Mouse (Mus musculus): ENCODE data around the gene Pnpo.
A peak's percentile ranks its signal among the peaks of the same experiment; 100 is the strongest.

Pnpo gene

DNA sequence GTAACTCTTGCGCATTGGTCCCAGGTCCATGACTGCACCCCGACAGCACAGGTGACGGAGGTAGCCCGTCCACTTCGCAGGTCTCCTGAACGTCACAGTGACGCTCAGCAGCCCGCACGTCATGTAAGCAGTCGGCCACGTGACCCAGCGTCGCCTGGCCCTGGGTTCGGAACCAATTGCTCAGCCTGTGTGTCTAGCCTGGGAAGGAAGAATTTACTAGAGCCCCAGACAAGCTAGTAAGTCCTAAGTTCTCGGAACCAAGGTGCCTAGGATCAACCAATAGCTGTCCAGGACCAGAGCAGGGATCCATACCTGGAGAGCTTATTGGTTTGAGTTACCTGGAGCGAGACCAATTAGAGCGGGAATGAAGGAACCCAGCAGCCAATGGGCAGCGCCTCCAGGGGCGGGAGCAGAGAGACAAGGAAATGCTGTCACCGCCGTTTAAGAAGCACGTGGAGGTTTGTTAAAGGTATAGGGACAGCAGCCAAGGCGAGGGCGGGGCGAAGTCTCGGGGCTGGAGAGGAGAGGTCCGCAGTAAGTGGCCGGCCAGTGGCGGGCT, at the start of gene Pnpo:
Gene Pnpo, minus strand, starts transcription at position 241 of the 559 bp plus-strand sequence.
- peak; percentile 77 for DNase-seq (ENCODE audit: low spot score)

GRCm38 (mm10) chr11:96992722-96993311, 49.0 kb upstream of the Pnpo start:
- no peak for DNase-seq (ENCODE audit: low spot score)

DNA sequence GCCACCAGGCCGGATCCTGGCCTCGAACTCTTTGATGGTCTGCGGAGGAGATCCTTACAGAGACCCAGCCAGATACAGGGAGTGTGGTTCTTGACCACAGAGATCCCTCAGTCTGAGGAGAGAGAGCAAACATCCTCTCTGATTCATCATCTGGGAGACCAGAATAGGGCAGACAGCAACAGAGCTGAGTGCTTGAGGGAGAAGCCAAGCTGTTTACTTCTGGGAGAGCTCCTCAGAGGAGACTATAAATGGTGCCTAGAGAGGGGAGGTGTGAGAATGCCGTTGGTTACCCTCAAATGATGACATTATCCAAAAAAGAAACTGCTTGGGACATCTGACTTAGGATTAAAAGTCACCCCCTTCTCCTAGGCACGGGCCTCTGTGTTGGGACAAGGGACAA, 47.7 kb upstream of the Pnpo start:
- no peak for DNase-seq (ENCODE audit: low spot score)

GRCm38 (mm10) chr11:96987873-96988655, 44.3 kb upstream of the Pnpo start:
- DNase-seq (ENCODE audit: low spot score) = peak; percentile 30

GRCm38 (mm10) chr11:96986463-96986862, 42.7 kb upstream of the Pnpo start:
- no peak for DNase-seq (ENCODE audit: low spot score)

DNA sequence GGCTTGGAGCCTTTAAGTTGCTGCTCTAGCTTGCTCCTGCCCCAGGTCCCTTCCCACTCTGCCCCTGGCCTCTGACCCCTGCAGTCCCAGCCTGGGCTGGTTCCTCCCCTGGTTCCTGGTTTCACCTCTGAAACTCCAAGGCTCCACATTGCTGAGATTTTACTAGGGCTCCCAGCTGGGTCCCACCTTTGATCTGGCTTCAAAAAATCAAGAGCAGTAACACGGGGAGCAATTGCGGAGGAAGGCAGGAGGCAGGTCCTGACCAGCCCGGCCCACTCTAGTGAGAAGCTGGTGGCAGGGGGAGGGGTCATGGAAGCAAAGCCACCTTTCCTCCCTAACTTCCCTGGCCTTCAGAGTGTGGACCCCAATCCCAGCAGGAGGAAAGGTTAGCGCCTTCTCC, 41.1 kb upstream of the Pnpo start:
- no peak for DNase-seq (ENCODE audit: low spot score)

- no peak for DNase-seq (ENCODE audit: low spot score)
Observed at GRCm38 (mm10) chr11:96982859-96983258, 39.1 kb upstream of the Pnpo start, which contains the start of gene Sp2. TSS of gene Sp2 (minus strand) at chr11:96982959.

GRCm38 (mm10) chr11:96982355-96982754, 38.6 kb upstream of the Pnpo start:
- DNase-seq (ENCODE audit: low spot score) = peak; percentile 81

GRCm38 (mm10) chr11:96981461-96981860, 37.7 kb upstream of the Pnpo start:
- DNase-seq (ENCODE audit: low spot score) = no peak

DNA sequence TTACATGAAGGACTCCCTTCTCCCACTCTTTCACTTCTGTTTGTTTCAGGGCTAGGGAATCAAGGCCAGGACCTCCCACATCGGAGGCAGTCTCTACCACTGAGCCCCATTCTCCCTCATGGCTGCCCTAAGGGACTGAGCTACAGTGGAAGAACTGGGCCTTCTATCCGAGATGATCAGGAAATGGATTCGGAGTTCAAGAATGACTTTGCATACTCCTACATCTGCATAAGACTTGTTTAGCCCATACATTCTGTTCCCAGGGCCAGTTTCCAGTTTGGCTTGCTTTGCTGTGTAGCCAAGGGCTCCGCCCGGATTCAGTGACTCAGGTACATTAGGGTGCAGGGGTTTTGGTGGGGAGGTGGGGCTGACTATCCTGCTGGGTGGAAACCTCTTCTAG, 36.2 kb upstream of the Pnpo start:
- no peak for DNase-seq (ENCODE audit: low spot score)

DNA sequence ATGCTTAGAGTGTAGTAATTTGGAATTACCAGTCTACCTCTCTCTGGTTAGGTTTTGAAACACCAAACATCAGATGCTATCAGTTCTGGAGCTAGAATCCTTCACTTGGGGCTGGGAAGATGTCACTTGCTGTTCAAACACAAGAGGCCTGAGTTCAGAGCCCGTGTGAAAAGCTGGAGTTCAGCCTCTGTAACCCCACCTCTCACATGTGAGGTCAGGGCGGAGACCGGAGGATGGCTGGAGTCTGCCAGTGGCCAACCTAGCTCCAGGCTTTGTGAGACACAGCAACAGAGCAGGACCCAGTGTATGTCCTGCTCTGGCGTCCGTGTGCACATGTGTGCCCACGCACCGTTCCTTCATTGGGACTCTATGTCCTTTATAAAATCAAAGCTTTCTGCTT, 35.5 kb upstream of the Pnpo start:
- DNase-seq (ENCODE audit: low spot score) = no peak

DNA sequence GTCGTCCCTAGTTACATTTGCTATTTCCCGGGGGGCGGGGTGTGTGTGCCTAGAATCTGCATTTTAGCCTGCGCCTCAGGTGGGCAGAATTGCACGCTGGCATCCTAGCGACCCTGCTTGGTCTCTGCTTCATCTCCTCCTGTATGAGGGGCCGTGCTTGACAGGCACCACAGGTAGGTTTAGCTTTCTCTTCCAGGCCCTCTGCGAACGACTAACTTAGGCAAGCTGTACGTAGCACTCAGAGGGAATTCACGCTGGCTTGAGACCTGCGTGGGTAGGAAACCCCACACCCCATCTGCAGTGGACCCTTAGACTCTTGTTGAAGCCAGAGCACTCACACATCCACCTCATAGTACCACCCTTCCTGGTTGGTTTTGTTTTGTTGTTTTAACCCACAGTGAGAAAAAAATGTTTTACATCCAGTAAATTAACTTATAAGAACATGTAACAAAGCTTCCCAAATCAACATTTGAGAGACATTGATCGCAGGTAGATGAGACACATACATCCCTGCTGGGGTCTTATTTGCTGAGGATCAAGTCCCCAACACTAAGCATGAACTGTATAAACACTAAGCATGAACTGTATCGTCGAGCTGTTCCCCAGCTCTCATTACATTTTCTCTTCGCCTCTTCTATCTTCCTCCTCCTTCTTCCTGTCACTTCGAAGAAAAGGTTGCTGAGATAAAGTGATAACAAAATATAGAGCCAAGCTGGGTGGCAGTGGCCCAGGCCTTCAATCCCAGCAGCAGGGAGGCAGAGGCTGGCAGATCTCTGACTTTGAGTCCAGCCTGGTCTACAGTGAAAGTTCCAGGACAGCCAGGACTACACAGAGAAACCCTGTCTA, 34.8 kb upstream of the Pnpo start:
- no peak for DNase-seq (ENCODE audit: low spot score)

GRCm38 (mm10) chr11:96977606-96978400, 34.0 kb upstream of the Pnpo start:
- DNase-seq (ENCODE audit: low spot score) = peak; percentile 94

DNA sequence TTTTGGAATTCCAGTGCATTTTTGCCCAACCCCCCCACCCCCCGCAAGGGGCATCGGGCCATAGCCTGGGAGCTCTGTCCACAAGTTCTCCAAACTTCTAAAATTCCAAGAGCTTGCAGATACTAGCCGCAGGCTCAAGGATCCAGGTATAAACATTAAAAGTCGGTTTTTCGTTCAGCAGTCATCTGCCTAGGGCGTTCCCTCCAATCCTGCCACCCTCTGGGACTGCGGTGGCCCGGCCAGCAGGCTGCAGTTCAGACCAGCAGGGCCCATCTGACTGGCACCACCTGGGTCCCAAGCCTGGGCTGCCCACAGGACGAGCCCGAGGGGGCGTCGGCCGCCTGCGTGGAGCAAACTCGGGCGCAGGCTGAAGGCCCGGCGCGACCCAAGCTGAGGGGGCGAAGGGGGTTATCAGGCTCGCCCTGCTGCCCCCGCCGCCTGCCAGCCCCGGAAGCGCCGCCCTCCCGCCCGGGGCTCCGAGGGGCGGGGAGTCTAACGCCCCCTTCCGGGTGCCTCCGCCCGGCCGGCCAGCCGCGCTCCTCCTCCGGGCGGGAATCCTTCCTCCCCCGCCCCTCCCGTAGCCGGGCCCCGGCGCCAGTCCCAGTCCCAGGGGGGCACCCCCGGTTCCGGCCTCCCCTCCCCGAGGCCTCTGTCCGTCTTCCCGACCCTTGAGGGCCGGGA, 33.3 kb upstream of the Pnpo start:
- peak; percentile 85 for DNase-seq (ENCODE audit: low spot score)

DNA sequence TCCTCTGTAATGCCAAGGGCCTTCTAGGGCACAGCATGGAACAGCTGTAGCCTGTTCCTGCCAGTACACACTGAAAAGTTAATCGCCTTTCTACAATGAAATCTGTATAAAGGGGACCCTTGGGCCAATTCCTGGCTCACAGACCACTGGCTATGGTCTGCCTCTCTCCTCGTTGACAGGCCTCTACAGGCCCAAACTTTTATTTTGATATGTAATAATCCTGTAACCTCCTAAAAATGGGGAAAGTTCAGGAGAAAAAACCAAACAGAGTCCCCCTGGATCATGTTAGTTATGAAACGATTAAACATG, 32.5 kb upstream of the Pnpo start:
- DNase-seq (ENCODE audit: low spot score) = no peak

GRCm38 (mm10) chr11:96975511-96976378, 32.0 kb upstream of the Pnpo start:
- no peak for DNase-seq (ENCODE audit: low spot score)

DNA sequence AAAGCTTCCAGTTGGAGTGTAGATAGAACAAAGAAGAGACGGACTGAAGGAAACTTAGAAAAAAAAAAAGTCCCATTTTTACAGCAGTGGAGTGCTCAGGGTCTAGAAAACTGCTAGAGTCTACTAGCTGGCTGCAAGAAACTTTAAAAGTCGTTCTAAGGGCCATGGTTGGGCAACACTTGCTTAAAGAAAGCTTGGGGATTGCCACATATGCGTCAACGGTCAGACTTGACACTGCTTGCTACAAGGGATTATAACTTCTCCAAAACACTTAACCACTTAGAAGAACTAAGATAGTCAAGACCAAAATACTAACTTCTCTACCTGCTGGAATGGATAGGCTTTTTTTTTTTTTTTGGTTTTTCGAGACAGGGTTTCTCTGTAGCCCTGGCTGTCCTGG, 31.0 kb upstream of the Pnpo start:
- DNase-seq (ENCODE audit: low spot score) = no peak

DNA sequence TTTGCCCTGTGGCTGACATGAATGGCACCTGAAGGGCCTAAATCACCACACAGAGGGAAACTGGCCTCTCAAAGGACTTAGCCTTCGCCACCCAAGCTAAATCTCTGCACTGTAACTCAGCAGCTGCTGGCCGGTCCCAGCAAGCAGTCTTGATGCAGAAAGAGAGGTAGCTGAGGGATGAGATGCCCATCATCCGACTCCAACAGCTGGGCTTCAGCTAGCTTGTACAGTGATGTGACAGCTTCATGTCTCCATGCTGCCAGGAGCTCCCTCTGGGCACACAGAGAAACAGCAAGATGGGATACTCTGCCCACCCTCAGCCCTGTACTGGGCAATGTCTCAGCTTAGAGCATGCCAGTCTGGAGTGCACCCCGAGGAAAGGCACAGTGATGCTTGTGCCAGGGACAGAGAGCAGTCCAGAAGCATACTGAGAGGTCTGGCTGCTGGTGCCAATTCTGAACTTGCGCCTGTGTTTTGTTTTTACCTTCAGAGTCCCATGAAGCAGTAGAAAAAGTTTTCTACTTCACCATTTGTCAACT, 29.7 kb upstream of the Pnpo start:
- DNase-seq (ENCODE audit: low spot score) = no peak

DNA sequence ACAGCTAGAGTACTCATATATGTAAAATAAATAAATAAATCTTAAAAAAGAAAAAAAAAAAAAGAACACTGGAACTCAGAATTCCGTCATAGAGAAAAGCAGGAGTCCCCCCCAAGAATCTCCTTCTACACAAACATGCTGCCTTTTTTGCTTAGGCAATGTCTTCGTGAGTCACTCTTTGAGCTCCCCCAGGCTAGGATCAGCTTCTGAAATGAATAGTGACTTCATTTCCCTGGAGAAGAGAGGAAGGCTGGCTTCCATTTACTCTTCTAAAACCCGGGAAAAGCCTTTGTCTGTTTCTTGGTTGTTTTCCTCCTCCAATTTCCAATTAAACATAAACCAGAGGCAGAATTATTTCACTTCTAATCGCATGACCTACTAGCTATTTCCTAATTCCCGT, 29.1 kb upstream of the Pnpo start:
- DNase-seq (ENCODE audit: low spot score) = no peak

DNA sequence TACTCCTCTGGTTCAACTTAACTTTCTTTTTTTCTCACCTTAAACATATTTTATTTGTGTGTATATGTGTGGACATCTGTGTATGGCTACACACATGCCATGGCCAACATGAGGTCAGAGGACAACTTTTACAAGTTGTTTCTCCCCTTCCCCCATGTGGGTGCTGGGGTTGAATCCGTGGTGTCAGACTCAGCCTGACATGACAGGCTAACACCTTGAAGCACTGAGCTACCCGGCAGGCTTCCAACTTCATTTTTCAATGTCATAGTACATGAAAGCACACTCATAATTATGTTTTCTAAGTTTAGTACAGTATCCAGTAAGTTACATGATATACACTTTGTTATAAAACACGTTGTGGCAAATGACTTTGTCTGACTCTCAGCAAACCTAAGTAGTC, 26.6 kb upstream of the Pnpo start:
- DNase-seq (ENCODE audit: low spot score) = no peak
